Mouse (Mus musculus): Measurements from ENCODE around the gene Catsper2. TPM values are rescaled to one million over a fixed set of nuclear protein-coding genes. Genes with fewer than 3 reads are reported as not detected.

The Catsper2 gene
- polyA plus RNA-seq, 1 experiment = 151 TPM

GRCm38 (mm10) chr2:121425890-121426289 is 12.3 kb upstream of the Catsper2 start:
- no peaks in the 10 kb centered on the region for H3K4me1 ChIP-seq (ENCODE audit: control insufficient read depth, insufficient read depth, low read length)
- TF ChIP-seq CTCF (IDR thresholded peaks at IDR 0.05; ENCODE audit: control insufficient read depth, insufficient read depth, insufficient replicate concordance, low read depth, low read length) (no peak), POLR2A (IDR thresholded peaks at IDR 0.05; ENCODE audit: control insufficient read depth, low read depth, low read length) (no peak)
- H3K27me3 ChIP-seq (ENCODE audit: control insufficient read depth, insufficient read depth, low read length) = no peaks in the 10 kb centered on the region
- no peak overlapping the region for H3K27ac ChIP-seq (ENCODE audit: control insufficient read depth, insufficient read depth, low read depth, low read length)
- no peak overlapping the region for H3K4me3 ChIP-seq (ENCODE audit: control insufficient read depth, low read depth, low read length)
- no peaks in the 10 kb centered on the region; the same call in 1 of the 2 replicates for H3K36me3 ChIP-seq (ENCODE audit: control insufficient read depth, insufficient read depth, low read length)

- H3K4me3 ChIP-seq (ENCODE audit: control insufficient read depth, low read depth, low read length) = no peak overlapping the region
- no peaks in the 10 kb centered on the region; the same call in 1 of the 2 replicates for H3K36me3 ChIP-seq (ENCODE audit: control insufficient read depth, insufficient read depth, low read length)
- H3K27me3 ChIP-seq (ENCODE audit: control insufficient read depth, insufficient read depth, low read length) = no peaks in the 10 kb centered on the region
- H3K4me1 ChIP-seq (ENCODE audit: control insufficient read depth, insufficient read depth, low read length) = no peaks in the 10 kb centered on the region
- TF ChIP-seq POLR2A (IDR thresholded peaks at IDR 0.05; ENCODE audit: control insufficient read depth, low read depth, low read length) (no peak), CTCF (IDR thresholded peaks at IDR 0.05; ENCODE audit: control insufficient read depth, insufficient read depth, insufficient replicate concordance, low read depth, low read length) (no peak)
- H3K27ac ChIP-seq (ENCODE audit: control insufficient read depth, insufficient read depth, low read depth, low read length) = no peak overlapping the region
Measured at GRCm38 (mm10) chr2:121423166-121423565, 9.6 kb upstream of the Catsper2 start.

- Histone ChIP-seq H3K36me3 (ENCODE audit: control insufficient read depth, insufficient read depth, low read length) (no peaks in the 10 kb centered on the region; the same call in 1 of the 2 replicates), H3K27ac (ENCODE audit: control insufficient read depth, insufficient read depth, low read depth, low read length) (no peak overlapping the region), H3K27me3 (ENCODE audit: control insufficient read depth, insufficient read depth, low read length) (no peaks in the 10 kb centered on the region), H3K4me1 (ENCODE audit: control insufficient read depth, insufficient read depth, low read length) (peaks cover 2% of the 10 kb centered on the region; the same call in 1 of the 2 replicates), H3K4me3 (ENCODE audit: control insufficient read depth, low read depth, low read length) (no peak overlapping the region)
- no peak for TF ChIP-seq POLR2A (IDR thresholded peaks at IDR 0.05; ENCODE audit: control insufficient read depth, low read depth, low read length)
- TF ChIP-seq CTCF (IDR thresholded peaks at IDR 0.05; ENCODE audit: control insufficient read depth, insufficient read depth, insufficient replicate concordance, low read depth, low read length) = no peak
Measured at GRCm38 (mm10) chr2:121418476-121418875, 4.9 kb upstream of the Catsper2 start.

GRCm38 (mm10) chr2:121416356-121416755 is 2.8 kb upstream of the Catsper2 start:
- H3K4me3 ChIP-seq (ENCODE audit: control insufficient read depth, low read depth, low read length) = no peak overlapping the region
- H3K27me3 ChIP-seq (ENCODE audit: control insufficient read depth, insufficient read depth, low read length) = no peaks in the 10 kb centered on the region
- peaks cover 4% of the 10 kb centered on the region; the same call in 1 of the 2 replicates for H3K36me3 ChIP-seq (ENCODE audit: control insufficient read depth, insufficient read depth, low read length)
- no peak overlapping the region for H3K27ac ChIP-seq (ENCODE audit: control insufficient read depth, insufficient read depth, low read depth, low read length)
- peaks cover 4% of the 10 kb centered on the region; the same call in 1 of the 2 replicates for H3K4me1 ChIP-seq (ENCODE audit: control insufficient read depth, insufficient read depth, low read length)
- TF ChIP-seq POLR2A (IDR thresholded peaks at IDR 0.05; ENCODE audit: control insufficient read depth, low read depth, low read length) = no peak

GRCm38 (mm10) chr2:121415591-121415990 is 2.0 kb upstream of the Catsper2 start:
- H3K4me3 ChIP-seq (ENCODE audit: control insufficient read depth, low read depth, low read length) = no peak overlapping the region

GRCm38 (mm10) chr2:121415103-121415502 is 1.5 kb upstream of the Catsper2 start:
- no peak for TF ChIP-seq POLR2A (IDR thresholded peaks at IDR 0.05; ENCODE audit: control insufficient read depth, low read depth, low read length)
- H3K36me3 ChIP-seq (ENCODE audit: control insufficient read depth, insufficient read depth, low read length) = peaks cover 6% of the 10 kb centered on the region
- H3K27me3 ChIP-seq (ENCODE audit: control insufficient read depth, insufficient read depth, low read length) = no peaks in the 10 kb centered on the region
- no peak overlapping the region for H3K27ac ChIP-seq (ENCODE audit: control insufficient read depth, insufficient read depth, low read depth, low read length)
- H3K4me3 ChIP-seq (ENCODE audit: control insufficient read depth, low read depth, low read length) = no peak overlapping the region; the same call in 1 of the 2 replicates
- H3K4me1 ChIP-seq (ENCODE audit: control insufficient read depth, insufficient read depth, low read length) = peaks cover 4% of the 10 kb centered on the region

More at GRCm38 (mm10) chr2:121415591-121415990, 2.0 kb upstream of the Catsper2 start:
- peaks cover 4% of the 10 kb centered on the region; the same call in 1 of the 2 replicates for H3K36me3 ChIP-seq (ENCODE audit: control insufficient read depth, insufficient read depth, low read length)
- TF ChIP-seq CTCF (IDR thresholded peaks at IDR 0.05; ENCODE audit: control insufficient read depth, insufficient read depth, insufficient replicate concordance, low read depth, low read length) (no peak), POLR2A (IDR thresholded peaks at IDR 0.05; ENCODE audit: control insufficient read depth, low read depth, low read length) (no peak)
- peaks cover 4% of the 10 kb centered on the region; the same call in 1 of the 2 replicates for H3K4me1 ChIP-seq (ENCODE audit: control insufficient read depth, insufficient read depth, low read length)
- H3K27ac ChIP-seq (ENCODE audit: control insufficient read depth, insufficient read depth, low read depth, low read length) = no peak overlapping the region
- no peaks in the 10 kb centered on the region for H3K27me3 ChIP-seq (ENCODE audit: control insufficient read depth, insufficient read depth, low read length)

- Histone ChIP-seq H3K36me3 (ENCODE audit: control insufficient read depth, insufficient read depth, low read length) (peaks cover 6% of the 10 kb centered on the region), H3K27me3 (ENCODE audit: control insufficient read depth, insufficient read depth, low read length) (no peaks in the 10 kb centered on the region), H3K27ac (ENCODE audit: control insufficient read depth, insufficient read depth, low read depth, low read length) (peak overlapping the region; percentile 97), H3K4me1 (ENCODE audit: control insufficient read depth, insufficient read depth, low read length) (peaks cover 4% of the 10 kb centered on the region), H3K4me3 (ENCODE audit: control insufficient read depth, low read depth, low read length) (peak overlapping the region; percentile 97)
- TF ChIP-seq CTCF (IDR thresholded peaks at IDR 0.05; ENCODE audit: control insufficient read depth, insufficient read depth, insufficient replicate concordance, low read depth, low read length) = no peak
- TF ChIP-seq POLR2A (IDR thresholded peaks at IDR 0.05; ENCODE audit: control insufficient read depth, low read depth, low read length) = no peak
Measured at GRCm38 (mm10) chr2:121414139-121414685, 620 bp upstream of the Catsper2 start.

Data from testis, adult 2 months (tissue).